Mouse (Mus musculus) kidney, adult 8-10 months (tissue): ENCODE measurements at regions not wholly inside any gene's neighbourhood (a gene's known extent, or its start where the extent isn't known, plus 50 kb on each side); places are given as distances from the start of the nearest gene placed in this dataset.
"Not testable (repeated sequence)": the region's sequence is repeated elsewhere in the genome, so short reads cannot be mapped to it uniquely, and the experiment has no call there.

ENCODE experiments used
- DNase-seq, 2 experiments: peaks; one replicate each; pipeline ENCODE4 v3.0.0; 2022

- DNase-seq, result no peak
Measured at GRCm38 (mm10) chr14:84610476-84610875, 167.1 kb downstream of the Pcdh17 start.

- DNase-seq, result no peak
Measured at GRCm38 (mm10) chr14:84612551-84612950, 169.2 kb downstream of the Pcdh17 start.

- no peak for DNase-seq
Measured at GRCm38 (mm10) chr14:84645026-84645425, 201.7 kb downstream of the Pcdh17 start.

GRCm38 (mm10) chr14:84645972-84646577 is 202.7 kb downstream of the Pcdh17 start:
- peak in 1 of 2 experiments; percentile 1 for DNase-seq

GRCm38 (mm10) chr14:84659206-84659775 is 215.9 kb downstream of the Pcdh17 start:
- DNase-seq, result no peak

GRCm38 (mm10) chr14:84667685-84668084 is 224.3 kb downstream of the Pcdh17 start:
- not testable (repeated sequence) for DNase-seq

GRCm38 (mm10) chr14:84671678-84672472 is 228.5 kb downstream of the Pcdh17 start:
- peak in 1 of 2 experiments; percentile 6 for DNase-seq

GRCm38 (mm10) chr14:84686848-84687247 is 243.5 kb downstream of the Pcdh17 start:
- DNase-seq, result no peak

GRCm38 (mm10) chr14:84690810-84691209 is 247.4 kb downstream of the Pcdh17 start:
- DNase-seq, result no peak
